Comparison of ENCODE assay signal across 22 mouse cellular contexts in genomic region chr5:122451324-122451723, GRCm38 (mm10). TPM values are rescaled to one million over a fixed set of nuclear protein-coding genes. Genes with fewer than 3 reads are reported as not detected.
DNase-seq lines count a peak whose midpoint lies in the region; ATAC-seq lines count a peak whose summit lies in the region.
"Had no signal": no experiment of that assay in that cellular context is flagged by ENCODE, and none has a peak within 500 bp of the region (broad histone marks: within the 10 kb centered on the region; RNA-seq: fewer than 3 reads in every experiment).

No protein-coding gene starts in this region.

- H3K9me3 ChIP-seq in heart, embryonic 10.5 days = no peaks in the 10 kb centered on the region
- no peaks in the 10 kb centered on the region for H3K9me3 ChIP-seq in heart, embryonic 14.5 days (ENCODE audit: control insufficient read depth, low read length)
- no peaks in the 10 kb centered on the region for H3K9me3 ChIP-seq in hindbrain, embryonic 13.5 days
- no peaks in the 10 kb centered on the region for H3K9me3 ChIP-seq in hindbrain, embryonic 11.5 days (ENCODE audit: control insufficient read depth, low read length)
- no peaks in the 10 kb centered on the region for H3K9me3 ChIP-seq in neural tube, embryonic 15.5 days (replicated peaks)
- H3K9me3 ChIP-seq: embryonic facial prominence, embryonic 12.5 days; forebrain, embryonic 15.5 days; hindbrain, embryonic 12.5 days had no signal

- no peak overlapping the region for H3K4me3 ChIP-seq in heart, embryonic 10.5 days
- H3K4me3 ChIP-seq in heart, embryonic 14.5 days (ENCODE audit: control insufficient read depth in 1 of 2, insufficient read depth in 1 of 2, low read depth in 1 of 2, low read length in 2 of 2) = no peak overlapping the region
- H3K4me3 ChIP-seq in hindbrain, embryonic 13.5 days = no peak overlapping the region
- no peak overlapping the region for H3K4me3 ChIP-seq in hindbrain, embryonic 11.5 days (ENCODE audit: low read depth, low read length)
- no peak overlapping the region for H3K4me3 ChIP-seq in neural tube, embryonic 15.5 days (replicated peaks)
- H3K4me3 ChIP-seq: embryonic facial prominence, embryonic 12.5 days; forebrain, embryonic 15.5 days; hindbrain, embryonic 12.5 days had no signal

- peaks cover 15% of the 10 kb centered on the region; the same call in 1 of the 2 replicates for H3K4me1 ChIP-seq in heart, embryonic 10.5 days
- peaks cover 4 to 15% of the 10 kb centered on the region in 2 experiments; a peak in 3 of 4 replicates for H3K4me1 ChIP-seq in heart, embryonic 14.5 days (ENCODE audit: control insufficient read depth in 2 of 2, insufficient read depth in 2 of 2, low read length in 2 of 2)
- peaks cover 6% of the 10 kb centered on the region; the same call in 1 of the 2 replicates for H3K4me1 ChIP-seq in hindbrain, embryonic 13.5 days (replicated peaks)
- no peaks in the 10 kb centered on the region for H3K4me1 ChIP-seq in hindbrain, embryonic 11.5 days (replicated peaks; ENCODE audit: control insufficient read depth, insufficient read depth, low read length)
- no peaks in the 10 kb centered on the region for H3K4me1 ChIP-seq in neural tube, embryonic 15.5 days
- H3K4me1 ChIP-seq: embryonic facial prominence, embryonic 12.5 days; forebrain, embryonic 15.5 days had no signal

- no peaks in the 10 kb centered on the region for H3K27me3 ChIP-seq in heart, embryonic 10.5 days (ENCODE audit: insufficient read depth, poor library complexity, severe bottlenecking)
- no peaks in the 10 kb centered on the region for H3K27me3 ChIP-seq in heart, embryonic 14.5 days (ENCODE audit: control insufficient read depth, insufficient read depth, low read length)
- no peaks in the 10 kb centered on the region for H3K27me3 ChIP-seq in hindbrain, embryonic 13.5 days
- no peaks in the 10 kb centered on the region for H3K27me3 ChIP-seq in hindbrain, embryonic 11.5 days (ENCODE audit: control insufficient read depth, insufficient read depth, low read length)
- no peaks in the 10 kb centered on the region for H3K27me3 ChIP-seq in neural tube, embryonic 15.5 days (replicated peaks)
- H3K27me3 ChIP-seq: embryonic facial prominence, embryonic 12.5 days; forebrain, embryonic 15.5 days; hindbrain, embryonic 12.5 days; Patski had no signal

- peaks cover 60% of the 10 kb centered on the region for H3K36me3 ChIP-seq in heart, embryonic 10.5 days
- peaks cover 56% of the 10 kb centered on the region for H3K36me3 ChIP-seq in heart, embryonic 14.5 days (ENCODE audit: control insufficient read depth, insufficient read depth, low read length)
- peaks cover 62% of the 10 kb centered on the region for H3K36me3 ChIP-seq in hindbrain, embryonic 13.5 days
- H3K36me3 ChIP-seq in hindbrain, embryonic 11.5 days (ENCODE audit: control insufficient read depth, insufficient read depth, low read length) = peaks cover 8% of the 10 kb centered on the region
- peaks cover 52% of the 10 kb centered on the region for H3K36me3 ChIP-seq in neural tube, embryonic 15.5 days

- intact Hi-C loops in heart, postnatal 14 days (cut with DNase I) = no loop called here

- WGBS in heart, embryonic 10.5 days = 79% methylated on average over 5 of the region's 5 CpGs
- 53% methylated on average over 5 of the region's 5 CpGs for WGBS in heart, embryonic 14.5 days
- 91% methylated on average over 5 of the region's 5 CpGs for whole genome bisulfite sequencing in hindbrain, embryonic 13.5 days
- WGBS in hindbrain, embryonic 11.5 days = 88% methylated on average over 5 of the region's 5 CpGs
- WGBS in neural tube, embryonic 15.5 days = 88% methylated on average over 5 of the region's 5 CpGs

- H3K4me2 ChIP-seq in heart, embryonic 14.5 days (ENCODE audit: low read length) = no peak overlapping the region
- no peak overlapping the region for H3K4me2 ChIP-seq in hindbrain, embryonic 13.5 days
- H3K4me2 ChIP-seq in hindbrain, embryonic 11.5 days (replicated peaks; ENCODE audit: low read depth, low read length) = no peak overlapping the region
- no peak overlapping the region for H3K4me2 ChIP-seq in neural tube, embryonic 15.5 days
- H3K4me2 ChIP-seq: embryonic facial prominence, embryonic 12.5 days; forebrain, embryonic 15.5 days; hindbrain, embryonic 12.5 days had no signal

- ATAC-seq in heart, embryonic 14.5 days (ENCODE audit: insufficient number of reproducible peaks, insufficient read depth, low FRiP score, low read depth) = no peak
- no peak for ATAC-seq in hindbrain, embryonic 13.5 days (ENCODE audit: low FRiP score)
- ATAC-seq in hindbrain, embryonic 11.5 days (ENCODE audit: low FRiP score) = no peak
- ATAC-seq in neural tube, embryonic 15.5 days (ENCODE audit: low FRiP score) = no peak
- ATAC-seq: activated CD4-positive, CD25-positive, alpha-beta regulatory T cell, adult 4 months; CD4-positive, CD25-positive, alpha-beta regulatory T cell, adult 4 months; forebrain, embryonic 15.5 days; hindbrain, postnatal 0 days; Patski had no signal

- 0 out of 2 replicates have a peak overlapping the region, but pooled peaks have one; percentile 49 for H3K27ac ChIP-seq in heart, embryonic 10.5 days
- peak overlapping the region; percentile 21 to 59; a peak in 2 of 4 replicates for H3K27ac ChIP-seq in heart, embryonic 14.5 days (replicated peaks in 1 of 2; ENCODE audit: control insufficient read depth in 1 of 2, insufficient read depth in 1 of 2, low read depth in 2 of 2, low read length in 2 of 2)
- H3K27ac ChIP-seq in hindbrain, embryonic 13.5 days = peak overlapping the region; percentile 20; the same call in 1 of the 2 replicates
- no peak overlapping the region for H3K27ac ChIP-seq in hindbrain, embryonic 11.5 days (ENCODE audit: low read depth, low read length)
- H3K27ac ChIP-seq in neural tube, embryonic 15.5 days (replicated peaks) = 0 out of 2 replicates have a peak overlapping the region, but pooled peaks have one; percentile 9
- H3K27ac ChIP-seq: embryonic facial prominence, embryonic 12.5 days; forebrain, embryonic 15.5 days; hindbrain, embryonic 12.5 days had no signal

- H3K9ac ChIP-seq in heart, embryonic 14.5 days (ENCODE audit: low read length) = no peak overlapping the region
- H3K9ac ChIP-seq in hindbrain, embryonic 13.5 days = no peak overlapping the region
- H3K9ac ChIP-seq in hindbrain, embryonic 11.5 days (ENCODE audit: low read depth, low read length) = no peak overlapping the region
- no peak overlapping the region for H3K9ac ChIP-seq in neural tube, embryonic 15.5 days (replicated peaks)
- H3K9ac ChIP-seq: embryonic facial prominence, embryonic 12.5 days; forebrain, embryonic 15.5 days; hindbrain, embryonic 12.5 days had no signal

- no peak for DNase-seq in heart, embryonic 10.5 days (ENCODE audit: low spot score)
- DNase-seq in heart, postnatal 14 days = no peak
- no peak for DNase-seq in heart, adult 11 months
- no peak for DNase-seq in hindbrain, embryonic 11.5 days (ENCODE audit: low spot score)
- no peak for DNase-seq in neural tube, embryonic 10.5 days (ENCODE audit: extremely low spot score, low spot score)
- DNase-seq: adrenal gland, postnatal 14 days; B cell, adult 2 months; cerebellum, adult 11-12 months; cerebellum, adult 9-10 months; cerebellum, postnatal 25 days; gastrocnemius, postnatal 36 days; kidney, adult 11 months had no signal

RNA-seq across cellular contexts. Expression of gene Anapc7, which starts 29.8 kb away (rescaled TPM):
- polyA plus RNA-seq in heart, embryonic 10.5 days (2016; fragmentation: Nextera tagmentation; extraction: Ambion mirVana) = 41.4 and 44.2 TPM in 2 replicates
- total RNA-seq in heart, postnatal 14 days (2021) = 10 to 100 TPM; 33.9 to 37.5 TPM
- polyA plus RNA-seq in heart, embryonic 14.5 days (2014; fragmentation: Nextera tagmentation; extraction: Ambion mirVana) = 19.8 and 22.3 TPM in 2 replicates
- polyA plus RNA-seq in hindbrain, embryonic 13.5 days (2015; fragmentation: Nextera tagmentation; extraction: Ambion mirVana) = 46.7 and 51.8 TPM in 2 replicates
- polyA plus RNA-seq in hindbrain, embryonic 11.5 days (2014; fragmentation: Nextera tagmentation; extraction: Ambion mirVana) = 27.1 and 33.7 TPM in 2 replicates
- polyA plus RNA-seq in neural tube, embryonic 15.5 days (2015; fragmentation: Nextera tagmentation; extraction: Ambion mirVana) = 47.3 and 47.5 TPM in 2 replicates

RNA-seq across cellular contexts. Expression of gene Atp2a2, which starts 50.7 kb away (rescaled TPM):
- polyA plus RNA-seq in heart, embryonic 10.5 days (2016; fragmentation: Nextera tagmentation; extraction: Ambion mirVana) = 205 and 235 TPM in 2 replicates
- 1,000 to 10,000 TPM; 9,386 to 9,784 TPM for total RNA-seq in heart, postnatal 14 days (2021)
- polyA plus RNA-seq in heart, embryonic 14.5 days (2014; fragmentation: Nextera tagmentation; extraction: Ambion mirVana) = 472 and 483 TPM in 2 replicates
- polyA plus RNA-seq in hindbrain, embryonic 13.5 days (2015; fragmentation: Nextera tagmentation; extraction: Ambion mirVana) = 39.4 and 41.2 TPM in 2 replicates
- polyA plus RNA-seq in hindbrain, embryonic 11.5 days (2014; fragmentation: Nextera tagmentation; extraction: Ambion mirVana) = 46.5 and 50.2 TPM in 2 replicates
- polyA plus RNA-seq in neural tube, embryonic 15.5 days (2015; fragmentation: Nextera tagmentation; extraction: Ambion mirVana) = 49.4 and 52.0 TPM in 2 replicates

RNA-seq across cellular contexts. Expression of gene Arpc3, which starts 59.6 kb away (rescaled TPM):
- 82.8 and 108 TPM in 2 replicates for polyA plus RNA-seq in heart, embryonic 10.5 days (2016; fragmentation: Nextera tagmentation; extraction: Ambion mirVana)
- total RNA-seq in heart, postnatal 14 days (2021) = 100 to 1,000 TPM; 104 to 115 TPM
- 37.9 and 46.4 TPM in 2 replicates for polyA plus RNA-seq in heart, embryonic 14.5 days (2014; fragmentation: Nextera tagmentation; extraction: Ambion mirVana)
- polyA plus RNA-seq in hindbrain, embryonic 13.5 days (2015; fragmentation: Nextera tagmentation; extraction: Ambion mirVana) = 159 and 173 TPM in 2 replicates
- polyA plus RNA-seq in hindbrain, embryonic 11.5 days (2014; fragmentation: Nextera tagmentation; extraction: Ambion mirVana) = 53.8 and 68.9 TPM in 2 replicates
- 163 and 167 TPM in 2 replicates for polyA plus RNA-seq in neural tube, embryonic 15.5 days (2015; fragmentation: Nextera tagmentation; extraction: Ambion mirVana)
